Mouse (Mus musculus) layer of hippocampus, adult 11-12 months (tissue): ENCODE data around the gene Xxylt1.

Experiments used
- DNase-seq: peaks from one replicate; pipeline ENCODE4 v3.0.0; 2022; ENCODE audit warnings: low spot score

Xxylt1 gene

GRCm38 (mm10) chr16:31061246-31061880, 19.9 kb downstream of the Xxylt1 start:
- DNase-seq: no peak

- DNase-seq: no peak
These were observed 20.5 kb downstream of the Xxylt1 start for GRCm38 (mm10) chr16:31060714-31061113.

GRCm38 (mm10) chr16:31060226-31060625, 21.0 kb downstream of the Xxylt1 start:
- no peak for DNase-seq

- DNase-seq: no peak
These were observed 21.5 kb downstream of the Xxylt1 start for GRCm38 (mm10) chr16:31059730-31060129.

GRCm38 (mm10) chr16:31052812-31053211, 28.4 kb downstream of the Xxylt1 start:
- DNase-seq: no peak

- no peak for DNase-seq
These were observed 29.0 kb downstream of the Xxylt1 start for GRCm38 (mm10) chr16:31052177-31052726.

- no peak for DNase-seq
These were observed 30.5 kb downstream of the Xxylt1 start for GRCm38 (mm10) chr16:31050701-31051100.

GRCm38 (mm10) chr16:31048194-31048593, 33.0 kb downstream of the Xxylt1 start:
- no peak for DNase-seq

GRCm38 (mm10) chr16:31047186-31047898, 33.9 kb downstream of the Xxylt1 start:
- peak; percentile 44 for DNase-seq

- DNase-seq: peak; percentile 53
These were observed 35.0 kb downstream of the Xxylt1 start for GRCm38 (mm10) chr16:31046217-31046659.

- DNase-seq: no peak
These were observed 36.0 kb downstream of the Xxylt1 start for GRCm38 (mm10) chr16:31045211-31045610.

- no peak for DNase-seq
These were observed 38.1 kb downstream of the Xxylt1 start for GRCm38 (mm10) chr16:31043136-31043535.

GRCm38 (mm10) chr16:31041566-31041965, 39.7 kb downstream of the Xxylt1 start:
- no peak for DNase-seq

GRCm38 (mm10) chr16:31039803-31040459, 41.3 kb downstream of the Xxylt1 start:
- DNase-seq: no peak

- no peak for DNase-seq
These were observed 43.8 kb downstream of the Xxylt1 start for GRCm38 (mm10) chr16:31037431-31037830.

- no peak for DNase-seq
These were observed 45.5 kb downstream of the Xxylt1 start for GRCm38 (mm10) chr16:31035651-31036245.

- no peak for DNase-seq
These were observed 46.0 kb downstream of the Xxylt1 start for GRCm38 (mm10) chr16:31035235-31035634.

- no peak for DNase-seq
These were observed 47.2 kb downstream of the Xxylt1 start for GRCm38 (mm10) chr16:31034051-31034450.

- DNase-seq: no peak
These were observed 51.3 kb downstream of the Xxylt1 start for GRCm38 (mm10) chr16:31029739-31030485.

- no peak for DNase-seq
These were observed 53.6 kb downstream of the Xxylt1 start for GRCm38 (mm10) chr16:31027675-31028074.

- DNase-seq: no peak
These were observed 55.7 kb downstream of the Xxylt1 start for GRCm38 (mm10) chr16:31025516-31025915.

- DNase-seq: no peak
These were observed 56.2 kb downstream of the Xxylt1 start for GRCm38 (mm10) chr16:31024997-31025396.
